Mouse (Mus musculus): ENCODE results near the gene Chn2. TPM values are rescaled to one million over a fixed set of nuclear protein-coding genes. Genes with fewer than 3 reads are reported as not detected.

Gene Chn2
- total RNA-seq, 2 experiments from 2014 or later = 7.5 to 8.0 TPM

- ATAC-seq (replicated peaks; ENCODE audit: poor library complexity) = peak; percentile 60
Measured at GRCm38 (mm10) chr6:54116299-54116698, 76.9 kb downstream of the Chn2 start.

- peak; percentile 70 for ATAC-seq (replicated peaks; ENCODE audit: poor library complexity)
Measured at GRCm38 (mm10) chr6:54117001-54117591, 77.7 kb downstream of the Chn2 start.

GRCm38 (mm10) chr6:54118395-54118794 lies 79.0 kb downstream of the Chn2 start:
- ATAC-seq (replicated peaks; ENCODE audit: poor library complexity) = no peak

- no peak for ATAC-seq (replicated peaks; ENCODE audit: poor library complexity)
Measured at GRCm38 (mm10) chr6:54118897-54119296, 79.5 kb downstream of the Chn2 start.

- ATAC-seq (replicated peaks; ENCODE audit: poor library complexity) = no peak
Measured at GRCm38 (mm10) chr6:54119461-54119860, 80.1 kb downstream of the Chn2 start.

- ATAC-seq (replicated peaks; ENCODE audit: poor library complexity) = peak; percentile 42
Measured at GRCm38 (mm10) chr6:54119885-54120666, 80.7 kb downstream of the Chn2 start.

GRCm38 (mm10) chr6:54120889-54121288 lies 81.5 kb downstream of the Chn2 start:
- no peak for ATAC-seq (replicated peaks; ENCODE audit: poor library complexity)

- ATAC-seq (replicated peaks; ENCODE audit: poor library complexity) = no peak
Measured at GRCm38 (mm10) chr6:54124519-54124918, 85.2 kb downstream of the Chn2 start.

GRCm38 (mm10) chr6:54125536-54125935 lies 86.2 kb downstream of the Chn2 start:
- ATAC-seq (replicated peaks; ENCODE audit: poor library complexity) = peak; percentile 33; the same call in 1 of the 2 replicates

GRCm38 (mm10) chr6:54126225-54126992 lies 87.1 kb downstream of the Chn2 start:
- no peak for ATAC-seq (replicated peaks; ENCODE audit: poor library complexity)

GRCm38 (mm10) chr6:54126993-54127697 lies 87.8 kb downstream of the Chn2 start:
- ATAC-seq (replicated peaks; ENCODE audit: poor library complexity) = peak; percentile 85

GRCm38 (mm10) chr6:54128702-54129101 lies 89.3 kb downstream of the Chn2 start:
- no peak for ATAC-seq (replicated peaks; ENCODE audit: poor library complexity)

- no peak for ATAC-seq (replicated peaks; ENCODE audit: poor library complexity)
Measured at GRCm38 (mm10) chr6:54129570-54129969, 90.2 kb downstream of the Chn2 start.

GRCm38 (mm10) chr6:54130881-54131280 lies 91.5 kb downstream of the Chn2 start:
- ATAC-seq (replicated peaks; ENCODE audit: poor library complexity) = no peak

- ATAC-seq (replicated peaks; ENCODE audit: poor library complexity) = 0 out of 2 replicates have a peak, but pooled peaks have one; percentile 11
Measured at GRCm38 (mm10) chr6:54132576-54132975, 93.2 kb downstream of the Chn2 start.

- no peak for ATAC-seq (replicated peaks; ENCODE audit: poor library complexity)
Measured at GRCm38 (mm10) chr6:54133231-54133630, 93.9 kb downstream of the Chn2 start.

GRCm38 (mm10) chr6:54138157-54138556 lies 98.8 kb downstream of the Chn2 start:
- ATAC-seq (replicated peaks; ENCODE audit: poor library complexity) = no peak

GRCm38 (mm10) chr6:54140488-54140887 lies 101.1 kb downstream of the Chn2 start:
- ATAC-seq (replicated peaks; ENCODE audit: poor library complexity) = no peak

GRCm38 (mm10) chr6:54141165-54141564 lies 101.8 kb downstream of the Chn2 start:
- ATAC-seq (replicated peaks; ENCODE audit: poor library complexity) = no peak

- peak; percentile 85 for ATAC-seq (replicated peaks; ENCODE audit: poor library complexity)
Measured at GRCm38 (mm10) chr6:54142848-54143651, 103.7 kb downstream of the Chn2 start.

Data from megakaryocyte progenitor cell, adult 5-6 weeks (primary cell).